Mouse (Mus musculus) bone marrow, adult 2 months (tissue): ENCODE measurements around the gene Get4. TPM values are rescaled to one million over a fixed set of nuclear protein-coding genes. Genes with fewer than 3 reads are reported as not detected.

ENCODE experiments used
- H3K27ac ChIP-seq: fragments of 200-500 bp; 2 replicates; pipeline ENCODE4 v1.5.1; 2012; ENCODE audit warnings: low read depth, mild to moderate bottlenecking, control low read depth, inconsistent platforms, low read length; ENCODE audit not compliant: control insufficient read depth, poor library complexity, insufficient read depth
- H3K4me1 ChIP-seq: fragments of 200-500 bp; 2 replicates; pipeline ENCODE4 v1.6.1; 2011; ENCODE audit warnings: low read length; ENCODE audit not compliant: control insufficient read depth, insufficient read depth
- H3K4me3 ChIP-seq: fragments of 200-500 bp; replicated peaks from 2 replicates; pipeline ENCODE3; 2011; ENCODE audit warnings: mild to moderate bottlenecking, low read depth, low read length, control low read depth; ENCODE audit not compliant: control insufficient read depth
- CTCF ChIP-seq: fragments of 200-500 bp; IDR thresholded peaks from 2 replicates; pipeline ENCODE4 v1.5.1; 2011; ENCODE audit warnings: low read length, control low read depth; ENCODE audit not compliant: control insufficient read depth, insufficient read depth
- POLR2A ChIP-seq: fragments of 200-500 bp; IDR thresholded peaks from 2 replicates; pipeline ENCODE4 v1.6.1; 2011; ENCODE audit warnings: low read depth, mild to moderate bottlenecking, control low read depth, low read length, borderline replicate concordance; ENCODE audit not compliant: control insufficient read depth
- WGBS: fragments of 180-500 bp; shearing (Covaris S2); methylation state at CpG from one replicate; pipeline ENCODE4 v1.1.7; 2018; 5-methylcytosine and 5-hydroxymethylcytosine counted together
- polyA plus RNA-seq: library from polyadenylated mRNA; stranded (reverse); fragments of >200 nt; gene quantifications from 2 replicates; pipeline ENCODE4 v1.2.4, GENCODE M21; 2011; ENCODE audit warnings: low replicate concordance; ENCODE audit not compliant: missing spikeins, insufficient read depth, insufficient read length

Get4 gene
- polyA plus RNA-seq, 1 experiment = 60.2 TPM

DNA sequence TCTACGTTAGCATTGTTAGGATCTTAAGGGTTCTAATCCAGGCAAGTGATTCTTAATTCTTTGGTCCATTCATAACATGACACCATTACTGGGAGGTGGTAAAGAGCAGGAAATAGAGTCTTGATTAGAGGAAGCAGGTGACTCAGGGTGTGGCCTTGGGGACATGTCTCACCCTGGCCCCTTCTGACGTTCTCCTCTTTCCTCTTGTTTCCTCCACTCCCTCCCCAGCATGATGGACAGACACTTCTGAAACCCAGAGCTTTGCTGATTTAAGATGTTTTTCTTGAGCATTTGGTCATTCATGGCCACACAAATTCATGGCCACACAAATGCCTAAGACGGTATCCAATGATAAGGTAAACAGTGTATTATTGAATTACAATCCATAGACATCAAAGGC, 57.8 kb downstream of the Get4 start:
- TF ChIP-seq CTCF = no peak
- TF ChIP-seq POLR2A = no peak
- Histone ChIP-seq H3K27ac (no peak overlapping the region), H3K4me3 (no peak overlapping the region), H3K4me1 (peaks cover 3% of the 10 kb centered on the region; the same call in 1 of the 2 replicates)
- WGBS = 57% methylated on average over 3 of the region's 3 CpGs

DNA sequence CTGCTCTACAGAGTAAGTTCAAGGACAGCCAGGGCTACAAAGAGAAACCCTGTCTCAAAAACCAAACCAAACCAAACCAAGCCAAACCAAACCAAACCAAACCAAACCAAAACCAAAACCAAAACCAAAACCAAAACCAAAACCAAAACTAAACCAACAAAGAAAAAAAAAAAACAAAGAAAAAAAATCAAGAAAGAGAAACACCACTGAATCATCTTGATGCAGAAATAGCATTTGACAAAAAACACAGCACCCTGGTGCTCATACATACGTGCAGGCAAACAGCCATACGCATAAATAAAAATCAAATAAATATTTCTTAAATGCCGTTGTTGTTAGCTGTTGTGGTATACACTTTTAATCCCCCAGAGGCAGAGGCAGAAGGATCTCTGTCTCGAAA, 58.4 kb downstream of the Get4 start:
- H3K27ac ChIP-seq = no peak overlapping the region
- H3K4me3 ChIP-seq = no peak overlapping the region
- 84% methylated on average over 4 of the region's 4 CpGs for WGBS
- TF ChIP-seq POLR2A = no peak
- TF ChIP-seq CTCF = no peak
- peaks cover 3% of the 10 kb centered on the region for H3K4me1 ChIP-seq

DNA sequence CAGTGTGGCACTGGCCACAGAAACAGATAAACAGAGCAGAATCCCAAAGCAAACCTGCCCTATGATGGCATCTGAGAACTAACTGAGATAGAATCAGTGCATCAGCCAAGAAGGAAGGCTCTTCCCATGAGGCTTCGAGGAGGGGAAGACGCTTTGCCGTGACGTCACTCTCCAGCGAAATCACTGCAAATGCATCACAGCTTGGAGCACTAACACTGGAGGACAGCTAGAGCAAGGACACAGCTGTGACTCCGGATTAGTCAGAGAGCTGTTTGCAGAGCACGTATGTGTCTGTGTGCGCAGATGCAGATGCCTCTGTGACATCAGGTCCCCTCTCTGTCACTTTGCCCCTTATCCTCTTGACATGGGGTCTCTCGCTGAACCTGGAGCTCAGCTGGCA, 59.7 kb downstream of the Get4 start:
- peaks cover 3% of the 10 kb centered on the region for H3K4me1 ChIP-seq
- H3K27ac ChIP-seq = no peak overlapping the region
- no peak overlapping the region for H3K4me3 ChIP-seq
- no peak for TF ChIP-seq POLR2A
- 83% methylated on average over 9 of the region's 9 CpGs for WGBS

DNA sequence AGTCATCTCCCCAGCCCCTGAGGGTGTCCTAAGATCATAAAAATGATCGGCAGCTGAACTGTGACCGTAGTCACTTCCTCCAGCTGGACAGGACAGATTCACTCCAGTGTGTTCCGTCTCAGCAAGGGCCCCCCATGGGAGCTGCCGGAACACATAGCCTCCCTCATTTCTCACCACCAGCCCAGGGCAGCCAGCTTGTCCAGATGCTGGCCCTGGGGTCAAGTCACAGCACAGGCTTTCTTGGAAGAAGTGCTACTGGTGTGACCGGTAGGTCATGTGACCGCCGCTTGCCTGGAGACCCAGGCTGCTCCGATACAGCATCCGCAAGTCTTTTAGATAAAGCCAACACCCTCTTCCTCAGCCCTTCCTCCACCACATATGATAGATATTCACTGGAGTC, 61.4 kb downstream of the Get4 start:
- H3K27ac ChIP-seq = no peak overlapping the region
- WGBS = 81% methylated on average over 9 of the region's 9 CpGs
- TF ChIP-seq POLR2A (no peak), CTCF (no peak)
- H3K4me1 ChIP-seq = peaks cover 3% of the 10 kb centered on the region
- H3K4me3 ChIP-seq = no peak overlapping the region

DNA sequence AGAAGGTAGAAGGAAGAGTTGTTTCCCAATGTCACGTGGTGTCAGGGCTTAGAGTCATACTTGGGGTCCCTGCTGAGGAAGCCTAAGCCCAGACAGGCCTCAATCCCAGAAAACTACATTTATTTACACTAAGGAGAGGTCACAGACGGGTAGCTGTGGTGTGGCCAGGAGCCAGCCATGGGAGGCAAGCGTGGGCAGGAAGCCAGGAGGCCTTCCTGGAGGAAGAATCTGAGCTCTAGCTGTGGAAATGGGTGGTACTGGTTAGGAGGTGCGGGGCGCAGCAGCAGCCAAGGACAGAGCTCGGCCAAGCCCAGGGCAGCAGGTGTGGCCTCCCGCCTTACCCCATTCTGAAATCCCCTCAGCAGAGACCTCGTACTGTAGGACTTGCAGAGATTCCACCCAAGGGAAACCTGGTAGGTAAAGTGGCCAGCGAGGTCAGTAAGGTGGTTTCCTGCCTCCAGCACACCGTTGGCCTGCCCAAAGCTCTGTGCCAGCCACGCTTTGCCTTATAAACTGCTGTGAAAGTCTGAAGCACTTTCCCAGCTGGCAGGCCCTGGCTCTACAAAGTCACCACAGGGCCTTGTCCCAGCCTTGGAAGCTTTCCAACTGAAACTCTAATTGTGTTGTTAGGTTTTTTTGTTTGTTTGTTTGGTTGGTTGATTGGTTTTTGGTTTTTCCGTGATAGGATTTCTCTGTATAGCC, 63.0 kb downstream of the Get4 start:
- H3K4me1 ChIP-seq = no peaks in the 10 kb centered on the region; the same call in none of the 2 replicates
- H3K4me3 ChIP-seq = no peak overlapping the region
- no peak overlapping the region for H3K27ac ChIP-seq
- WGBS = 46% methylated on average over 12 of the region's 12 CpGs
- TF ChIP-seq CTCF (no peak), POLR2A (no peak)

DNA sequence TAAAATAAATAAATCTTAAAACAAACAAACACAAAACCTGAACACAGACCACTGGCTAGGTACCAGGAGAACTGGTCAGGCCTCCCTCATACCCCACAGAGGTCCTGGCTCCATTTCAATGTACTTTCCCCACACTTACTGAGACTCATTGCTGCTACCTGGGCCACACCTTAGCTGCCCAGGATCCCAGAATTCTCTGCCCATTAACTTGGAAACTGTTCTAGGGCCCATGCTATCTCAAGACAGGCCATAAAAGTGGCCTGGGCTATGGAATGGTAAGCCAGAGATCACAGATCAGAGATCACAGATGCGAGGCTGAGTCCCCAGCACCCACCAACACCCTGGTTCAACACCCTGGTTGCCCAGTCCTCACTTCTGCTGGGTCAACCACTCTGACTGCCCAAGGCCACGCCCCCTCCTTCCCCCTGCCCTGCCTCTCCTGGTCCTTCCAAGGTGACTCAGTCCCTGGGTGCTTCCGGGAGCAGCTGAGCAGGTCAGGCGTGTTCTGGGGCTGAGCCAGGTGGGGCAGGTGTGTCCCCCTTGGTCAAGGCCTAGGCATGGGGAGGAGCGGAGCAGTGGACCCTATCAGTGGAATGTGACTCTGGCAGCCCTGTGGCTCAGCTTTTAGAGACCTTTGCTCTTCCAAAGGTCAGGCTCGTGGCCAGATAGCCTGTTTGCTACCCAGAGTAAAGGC, 65.0 kb downstream of the Get4 start:
- Histone ChIP-seq H3K27ac (no peak overlapping the region), H3K4me3 (no peak overlapping the region), H3K4me1 (no peaks in the 10 kb centered on the region; the same call in none of the 2 replicates)
- no peak for TF ChIP-seq CTCF
- 80% methylated on average over 6 of the region's 6 CpGs for WGBS

DNA sequence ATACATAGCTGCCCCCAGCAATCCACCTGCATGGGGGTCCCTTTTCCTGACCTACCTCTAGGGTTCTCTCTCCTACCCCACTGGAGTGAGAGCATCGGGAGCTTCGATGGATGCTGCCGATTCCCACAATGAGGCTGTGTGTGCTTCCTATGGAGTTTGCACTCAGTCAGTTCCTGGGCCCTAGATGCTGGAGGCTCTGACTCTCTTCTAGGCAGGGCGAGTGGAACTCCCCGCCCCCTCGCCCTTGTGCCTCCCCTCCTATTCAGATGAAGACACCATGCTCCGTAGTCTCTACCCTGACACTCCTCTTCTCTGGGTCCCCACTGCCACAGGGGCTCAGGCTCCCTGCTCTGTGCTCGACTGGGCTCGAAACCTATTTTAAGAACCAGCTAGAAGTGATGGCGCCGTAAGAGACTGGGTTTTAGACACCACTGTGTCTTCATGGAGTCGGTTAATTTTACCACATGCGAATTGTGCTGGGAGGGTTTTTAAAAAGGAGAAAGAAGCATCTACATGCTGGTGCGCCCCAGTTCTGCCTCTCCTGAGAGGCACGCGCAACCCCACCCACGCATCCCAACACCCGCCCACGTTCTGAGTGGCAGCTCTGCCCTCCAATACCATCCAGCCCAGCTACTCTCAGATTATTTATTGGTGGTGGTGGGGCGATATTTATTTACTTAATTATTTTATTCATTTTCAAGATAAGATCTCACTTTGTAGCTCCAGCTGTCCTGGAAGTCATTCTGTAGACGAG, 65.8 kb downstream of the Get4 start:
- H3K4me3 ChIP-seq = no peak overlapping the region
- H3K4me1 ChIP-seq = no peaks in the 10 kb centered on the region; the same call in none of the 2 replicates
- 84% methylated on average over 21 of the region's 21 CpGs for WGBS
- TF ChIP-seq CTCF (no peak), POLR2A (no peak)
- no peak overlapping the region for H3K27ac ChIP-seq

Other genes starting within 250 kb of the Get4 start
- 6.6 TPM in 1 of 2 replicates, not detected in the other for gene Prkar1b, start 102.3 kb upstream of the Get4 start, polyA plus RNA-seq
- 4.1 and 6.5 TPM in 2 replicates for gene Dnaaf5, start 102.1 kb upstream of the Get4 start, polyA plus RNA-seq
- gene Sun1, start 51.7 kb upstream of the Get4 start, polyA plus RNA-seq = 26.5 and 27.1 TPM in 2 replicates
- gene Adap1, start 73.3 kb downstream of the Get4 start, polyA plus RNA-seq = 12.1 and 26.4 TPM in 2 replicates
- gene Cox19, start 99.1 kb downstream of the Get4 start, polyA plus RNA-seq = 27.6 and 39.3 TPM in 2 replicates
- not detected in 2 replicates for gene Cyp2w1, start 100.3 kb downstream of the Get4 start, polyA plus RNA-seq
- 14.6 and 20.1 TPM in 2 replicates for gene Gpr146, start 125.4 kb downstream of the Get4 start, polyA plus RNA-seq
- gene C130050O18Rik, start 153.0 kb downstream of the Get4 start, polyA plus RNA-seq = 0.88 and 4.0 TPM in 2 replicates
- not detected in 2 replicates for gene Gper1, start 170.8 kb downstream of the Get4 start, polyA plus RNA-seq
- 11.8 and 12.8 TPM in 2 replicates for gene 3110082I17Rik, start 208.2 kb downstream of the Get4 start, polyA plus RNA-seq
- gene Zfand2a, start 232.2 kb downstream of the Get4 start, polyA plus RNA-seq = 4.1 and 6.9 TPM in 2 replicates